Mouse (Mus musculus) erythroblast, embryonic 14.5 days (primary cell): ENCODE data around the gene Tll2.

Source experiments
- GATA1 ChIP-seq: IDR thresholded peaks from 2 replicates; pipeline ENCODE4 v1.6.1; 2012; ENCODE audit warnings: low read length, inconsistent platforms, mixed read lengths
- TAL1 ChIP-seq: IDR thresholded peaks from 3 replicates; pipeline ENCODE4 v1.6.1; 2012; ENCODE audit warnings: low read length, inconsistent platforms, mixed read lengths

- TF ChIP-seq TAL1 (no peak), GATA1 (no peak)
Measured at GRCm38 (mm10) chr19:41104922-41105321, 101.7 kb downstream of the Tll2 start.
